Mouse (Mus musculus) Patski (cell line): ENCODE results near the gene Cldn7. TPM values are rescaled to one million over a fixed set of nuclear protein-coding genes. Genes with fewer than 3 reads are reported as not detected.

Experiments used
- ATAC-seq: fragments of 100-300 bp; one replicate; pipeline ENCODE4 v1.8.0; 2021
- CTCF ChIA-PET: fragments of 350-600 bp; sonication (Branson Sonifier 250); formaldehyde crosslinking; loops from one replicate; lab custom pipeline; 2022; ENCODE audit warnings: inconsistent platforms; lab: Charles Lee
- POLR2A ChIA-PET: fragments of 350-600 bp; sonication (Branson Sonifier 250); formaldehyde crosslinking; loops from one replicate; lab custom pipeline; 2022; ENCODE audit warnings: antibody characterized with exemption, inconsistent platforms; lab: Charles Lee
- DNase-seq: peaks from one replicate; pipeline ENCODE4 v3.0.0-alpha.2; 2011; ENCODE audit warnings: low read depth, low spot score
- H3K27me3 ChIP-seq: fragments of 371-371 bp; one replicate; pipeline ENCODE4 v1.5.1; 2021
- CTCF ChIP-seq: fragments of 100-300 bp; IDR thresholded peaks from one replicate; pipeline ENCODE4 v1.5.1; 2021
- in situ Hi-C: fragments of 300-500 bp; cut with MboI; formaldehyde crosslinking; loops from 3 replicates; pipeline ENCODE4 v1.11.1; 2018; ENCODE audit warnings: low pct_unique_long_range_greater_than_20kb, mixed read lengths
- polyA plus RNA-seq: library from polyadenylated mRNA; unstranded; gene quantifications from one replicate; pipeline ENCODE4 v1.2.3, GENCODE M21; 2021

Gene Cldn7
- polyA plus RNA-seq, 1 experiment from 2014 or later = not detected

- no peak for DNase-seq
- no peak for ATAC-seq
- H3K27me3 ChIP-seq = no peaks in the 10 kb centered on the region
- ChIA-PET POLR2A (interaction anchor here (0.6 kb wide), 1 partner anchor 50 kb away, joined by 4 read pairs; no protein-coding TSS in a partner anchor), CTCF (interaction anchor here (0.7 kb wide), 1 partner anchor 35 kb away, joined by 3 read pairs; no protein-coding TSS in a partner anchor)
- TF ChIP-seq CTCF = no peak
- in situ Hi-C loops = loop anchor here (25.0 kb wide), 2 partner anchors 571 to 896 kb away; partner anchors contain the start of genes Kdm6b, Per1 and Vamp2
Measured at GRCm38 (mm10) chr11:69983377-69983776, 18.8 kb downstream of the Cldn7 start.

- in situ Hi-C loops = loop anchor here (25.0 kb wide), 2 partner anchors 572 to 897 kb away; partner anchors contain the start of genes Kdm6b, Per1 and Vamp2
- DNase-seq = no peak
- POLR2A ChIA-PET = no interaction called here
- TF ChIP-seq CTCF = no peak
- ATAC-seq = no peak
- H3K27me3 ChIP-seq = no peaks in the 10 kb centered on the region
- CTCF ChIA-PET = no interaction called here
Measured at GRCm38 (mm10) chr11:69984431-69984830, 19.9 kb downstream of the Cldn7 start.

GRCm38 (mm10) chr11:69989949-69990348 lies 25.4 kb downstream of the Cldn7 start:
- POLR2A ChIA-PET = interaction anchor here (2.6 kb wide), 1 partner anchor 9 kb away, joined by 16 read pairs; the partner anchor contains the start of genes Ctdnep1 and Elp5
- ATAC-seq (no peak), DNase-seq (no peak)
- H3K27me3 ChIP-seq = no peaks in the 10 kb centered on the region
- CTCF ChIA-PET = no interaction called here
- in situ Hi-C loops = loop anchor here (25.0 kb wide), 2 partner anchors 578 to 903 kb away; partner anchors contain the start of genes Kdm6b, Per1 and Vamp2
- TF ChIP-seq CTCF = no peak

GRCm38 (mm10) chr11:69990850-69991691 lies 26.5 kb downstream of the Cldn7 start, which contains the start of gene Gabarap:
Gabarap (plus strand) TSS chr11:69991143.
- peak; percentile 93 for DNase-seq
- H3K27me3 ChIP-seq = no peaks in the 10 kb centered on the region
- peak; percentile 37 for ATAC-seq
- ChIA-PET POLR2A (interaction anchor here (2.6 kb wide), 1 partner anchor 10 kb away, joined by 16 read pairs; the partner anchor contains the start of genes Ctdnep1 and Elp5), CTCF (no interaction called here)
- in situ Hi-C loops = loop anchor here (25.0 kb wide), 2 partner anchors 579 to 904 kb away; partner anchors contain the start of genes Kdm6b, Per1 and Vamp2
- no peak for TF ChIP-seq CTCF

GRCm38 (mm10) chr11:69991711-69992110 lies 27.1 kb downstream of the Cldn7 start:
- ATAC-seq = no peak
- in situ Hi-C loops = loop anchor here (25.0 kb wide), 2 partner anchors 579 to 904 kb away; partner anchors contain the start of genes Kdm6b, Per1 and Vamp2
- ChIA-PET CTCF (no interaction called here), POLR2A (interaction anchor here (0.6 to 2.6 kb wide), 2 partner anchors 10 to 28 kb away, joined by 3 to 16 read pairs; partner anchors contain the start of genes Ctdnep1 and Elp5)
- no peak for DNase-seq
- no peaks in the 10 kb centered on the region for H3K27me3 ChIP-seq
- TF ChIP-seq CTCF = no peak

- ChIA-PET CTCF (no interaction called here), POLR2A (interaction anchor here (0.6 to 2.6 kb wide), 2 partner anchors 11 to 27 kb away, joined by 3 to 16 read pairs; partner anchors contain the start of genes Ctdnep1 and Elp5)
- TF ChIP-seq CTCF = no peak
- no peak for ATAC-seq
- in situ Hi-C loops = loop anchor here (25.0 kb wide), 2 partner anchors 580 to 905 kb away; partner anchors contain the start of genes Kdm6b, Per1 and Vamp2
- no peaks in the 10 kb centered on the region for H3K27me3 ChIP-seq
- DNase-seq = no peak
Measured at GRCm38 (mm10) chr11:69992396-69992795, 27.8 kb downstream of the Cldn7 start.

GRCm38 (mm10) chr11:69992932-69993331 lies 28.4 kb downstream of the Cldn7 start:
- ATAC-seq (no peak), DNase-seq (no peak)
- ChIA-PET CTCF (no interaction called here), POLR2A (interaction anchor here (0.9 kb wide), 1 partner anchor 12 kb away, joined by 3 read pairs; the partner anchor contains the start of gene Ctdnep1)
- in situ Hi-C loops = loop anchor here (25.0 kb wide), 2 partner anchors 581 to 906 kb away; partner anchors contain the start of genes Kdm6b, Per1 and Vamp2
- no peak for TF ChIP-seq CTCF
- no peaks in the 10 kb centered on the region for H3K27me3 ChIP-seq

GRCm38 (mm10) chr11:69994401-69995090 lies 30.0 kb downstream of the Cldn7 start:
- CTCF ChIA-PET = no interaction called here
- in situ Hi-C loops = loop anchor here (25.0 kb wide), 2 partner anchors 582 to 907 kb away; partner anchors contain the start of genes Kdm6b, Per1 and Vamp2
- ATAC-seq (no peak), DNase-seq (no peak)
- POLR2A ChIA-PET = no interaction called here
- H3K27me3 ChIP-seq = no peaks in the 10 kb centered on the region
- no peak for TF ChIP-seq CTCF

- POLR2A ChIA-PET = interaction anchor here (0.5 to 1.7 kb wide), 4 partner anchors 13 to 95 kb away, joined by 3 to 7 read pairs (median 5); partner anchors contain the start of genes Acadvl and Elp5
Measured at GRCm38 (mm10) chr11:69995391-69995960, 30.9 kb downstream of the Cldn7 start, which contains the start of gene Phf23. Phf23 (plus strand) TSS chr11:69995777.

More at GRCm38 (mm10) chr11:69995391-69995960, 30.9 kb downstream of the Cldn7 start, which contains the start of gene Phf23:
- in situ Hi-C loops = loop anchor here (25.0 kb wide), 2 partner anchors 583 to 908 kb away; partner anchors contain the start of genes Kdm6b, Per1 and Vamp2
- DNase-seq (peak; percentile 97), ATAC-seq (peak; percentile 63)
- CTCF ChIA-PET = interaction anchor here (1.4 to 1.6 kb wide), 2 partner anchors 14 to 61 kb away, joined by 4 to 5 read pairs; no protein-coding TSS in a partner anchor
- no peak for TF ChIP-seq CTCF
- H3K27me3 ChIP-seq = no peaks in the 10 kb centered on the region
